Mouse (Mus musculus) heart, adult 2 months (tissue): Measurements from ENCODE around the gene Pnpla6. TPM values are rescaled to one million over a fixed set of nuclear protein-coding genes. Genes with fewer than 3 reads are reported as not detected.
"Not testable (repeated sequence)": the region's sequence is repeated elsewhere in the genome, so short reads cannot be mapped to it uniquely, and the experiment has no call there.

Experiments
- DNase-seq, 2 experiments: peaks; one replicate each; pipeline ENCODE4 v3.0.0; 2021
- H3K27ac ChIP-seq: fragments of 200-600 bp; 2 replicates; pipeline ENCODE4 v1.8.1; 2022
- H3K27me3 ChIP-seq: fragments of 200-500 bp; 2 replicates; pipeline ENCODE4 v1.6.1; 2012; ENCODE audit warnings: mild to moderate bottlenecking, low read length, inconsistent platforms, mixed read lengths; ENCODE audit not compliant: control insufficient read depth, insufficient read depth
- H3K36me3 ChIP-seq: fragments of 200-500 bp; 2 replicates; pipeline ENCODE4 v1.6.1; 2012; ENCODE audit warnings: low read length, inconsistent platforms; ENCODE audit not compliant: control insufficient read depth, insufficient read depth
- H3K4me1 ChIP-seq: fragments of 200-500 bp; 2 replicates; pipeline ENCODE4 v1.6.1; 2011; ENCODE audit warnings: low read length; ENCODE audit not compliant: control insufficient read depth, insufficient read depth
- H3K4me3 ChIP-seq: fragments of 200-600 bp; 2 replicates; pipeline ENCODE4 v1.8.1; 2022
- H3K79me2 ChIP-seq: fragments of 200-500 bp; replicated peaks from 2 replicates; pipeline ENCODE4 v1.6.1; 2012; ENCODE audit warnings: mild to moderate bottlenecking, inconsistent platforms, low read length, moderate library complexity, mixed read lengths; ENCODE audit not compliant: control insufficient read depth, insufficient read depth
- H3K9ac ChIP-seq: fragments of 200-500 bp; 2 replicates; pipeline ENCODE4 v1.6.1; 2012; ENCODE audit warnings: low read depth, mild to moderate bottlenecking, control low read depth, inconsistent platforms, low read length, mixed read lengths
- CTCF ChIP-seq: fragments of 200-600 bp; IDR thresholded peaks from 2 replicates; pipeline ENCODE4 v1.8.1; 2022; ENCODE audit warnings: antibody characterized with exemption, mild to moderate bottlenecking, moderate library complexity
- EP300 ChIP-seq: fragments of 200-500 bp; IDR thresholded peaks from 2 replicates; pipeline ENCODE4 v1.6.1; 2011; ENCODE audit warnings: low read depth, low read length, control low read depth; ENCODE audit not compliant: insufficient read depth
- POLR2A ChIP-seq: fragments of 200-500 bp; IDR thresholded peaks from 2 replicates; pipeline ENCODE4 v1.6.1; 2011; ENCODE audit warnings: mild to moderate bottlenecking, low read depth, low read length, control low read depth; ENCODE audit not compliant: insufficient read depth
- WGBS: fragments of 180-500 bp; shearing (Covaris S2); methylation state at CpG from one replicate; pipeline ENCODE4 v1.1.7; 2018; 5-methylcytosine and 5-hydroxymethylcytosine counted together
- intact Hi-C: fragments of 180-260 bp; cut with DNase I; formaldehyde crosslinking; loops from one replicate; pipeline ENCODE4 v1.15.1; 2025
- polyA plus RNA-seq: library from polyadenylated mRNA; depleted of rRNA; stranded (reverse); fragments of >200 nt; gene quantifications from 2 replicates; pipeline ENCODE4 v1.2.3, GENCODE M21; 2012
- total RNA-seq, 2 experiments: library from RNA; stranded (reverse); gene quantifications; 2 replicates each; pipeline ENCODE4 v1.2.3; 2021

Pnpla6 gene
- total and polyA plus RNA-seq, 3 experiments = 8.5 to 25.1 (median 11.1) TPM

DNA sequence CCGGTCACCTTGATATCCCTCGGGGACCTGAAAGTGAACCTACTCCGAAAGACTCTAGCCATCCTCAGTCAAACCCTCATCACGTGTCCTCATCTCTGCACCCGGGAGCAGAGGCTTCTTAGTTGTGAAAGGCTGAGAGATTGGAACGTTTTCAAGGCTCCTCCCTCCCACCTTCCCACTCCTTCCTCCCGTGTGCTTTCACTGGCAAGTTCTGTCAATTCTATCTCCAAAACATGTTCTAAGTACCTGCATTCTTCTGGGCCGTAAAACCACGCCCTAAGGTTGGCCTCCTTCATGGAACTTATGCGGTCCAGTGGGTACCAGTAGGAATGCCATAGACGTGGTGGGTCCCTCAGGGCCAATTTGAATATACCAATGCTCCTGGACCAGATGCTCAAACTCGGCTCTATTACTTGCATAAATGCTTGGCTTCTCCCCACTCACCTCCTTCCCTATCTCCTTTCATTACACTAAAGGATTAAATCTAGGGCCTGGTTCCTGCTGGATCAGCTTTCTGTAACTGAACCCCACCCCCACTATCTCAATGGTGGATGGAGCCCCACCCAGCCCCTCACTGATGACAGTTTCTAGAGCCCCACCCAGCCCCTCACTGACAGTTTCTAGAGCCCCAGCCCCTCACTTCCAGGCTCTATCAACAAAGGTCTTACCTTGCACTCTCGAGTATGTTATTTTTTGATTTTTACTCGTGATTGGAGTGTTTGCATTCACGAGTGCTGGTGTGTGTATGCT is 61.2 kb downstream of the Pnpla6 start:
- Histone ChIP-seq H3K27me3 (no peaks in the 10 kb centered on the region), H3K79me2 (no peaks in the 10 kb centered on the region), H3K36me3 (no peaks in the 10 kb centered on the region), H3K4me1 (no peaks in the 10 kb centered on the region), H3K4me3 (no peak overlapping the region), H3K9ac (no peak overlapping the region), H3K27ac (no peak overlapping the region)
- intact Hi-C loops = no loop called here
- TF ChIP-seq EP300 = no peak
- no peak for TF ChIP-seq POLR2A
- no peak for TF ChIP-seq CTCF
- DNase-seq = no peak
- WGBS = 63% methylated on average over 15 of the region's 15 CpGs

DNA sequence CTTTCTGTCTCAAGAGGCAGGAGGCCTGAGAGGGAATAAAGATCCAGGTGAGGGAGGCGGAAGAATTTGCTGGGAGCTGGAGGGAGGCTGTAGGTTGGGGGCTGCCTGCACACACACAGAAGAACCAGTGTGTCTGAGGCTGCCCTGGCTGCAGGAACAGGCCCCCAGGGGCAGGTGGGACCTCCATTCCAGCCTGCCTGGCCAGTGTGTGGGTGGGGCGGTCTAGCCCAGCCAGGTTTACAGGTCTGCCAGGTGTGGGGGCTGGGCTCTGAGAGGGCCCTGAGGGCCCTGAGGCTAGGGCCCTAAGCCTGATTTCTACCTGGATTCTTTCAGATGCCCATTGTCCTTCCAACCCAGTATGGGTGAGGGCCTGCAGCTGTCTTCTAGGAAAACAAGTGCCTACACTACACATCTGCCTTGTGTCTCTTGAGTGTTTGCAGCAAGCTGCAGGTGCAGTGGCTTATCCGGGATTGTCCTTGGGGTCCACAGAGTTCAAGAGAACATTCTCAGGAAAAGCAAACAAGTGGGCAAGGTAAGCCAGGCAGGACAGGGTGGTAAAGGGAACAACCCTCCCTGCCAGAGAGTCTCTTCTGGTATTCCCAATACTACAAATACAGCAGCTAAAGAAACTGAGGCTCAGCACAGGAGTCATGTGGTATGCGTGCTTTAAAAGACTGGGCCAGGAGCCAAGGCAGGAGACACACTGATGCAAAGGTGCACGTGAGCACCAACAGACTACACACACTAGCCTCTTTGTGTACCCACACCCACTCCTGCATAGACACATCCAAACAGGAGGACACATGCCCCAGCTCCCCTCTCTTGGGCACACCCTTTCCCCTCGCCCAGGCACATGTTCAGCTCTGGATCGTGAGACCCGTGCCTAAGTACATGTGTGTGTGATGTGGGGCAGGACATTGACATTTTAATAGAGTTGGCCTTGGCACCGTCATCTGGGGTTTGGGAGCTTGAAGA is 64.5 kb downstream of the Pnpla6 start:
- WGBS = 78% methylated on average over 9 of the region's 9 CpGs
- Histone ChIP-seq H3K27me3 (no peaks in the 10 kb centered on the region), H3K79me2 (no peaks in the 10 kb centered on the region), H3K9ac (no peak overlapping the region), H3K36me3 (no peaks in the 10 kb centered on the region), H3K4me3 (no peak overlapping the region), H3K4me1 (no peaks in the 10 kb centered on the region), H3K27ac (no peak overlapping the region)
- intact Hi-C loops = no loop called here
- no peak for DNase-seq
- TF ChIP-seq EP300 (no peak), POLR2A (no peak), CTCF (no peak)

DNA sequence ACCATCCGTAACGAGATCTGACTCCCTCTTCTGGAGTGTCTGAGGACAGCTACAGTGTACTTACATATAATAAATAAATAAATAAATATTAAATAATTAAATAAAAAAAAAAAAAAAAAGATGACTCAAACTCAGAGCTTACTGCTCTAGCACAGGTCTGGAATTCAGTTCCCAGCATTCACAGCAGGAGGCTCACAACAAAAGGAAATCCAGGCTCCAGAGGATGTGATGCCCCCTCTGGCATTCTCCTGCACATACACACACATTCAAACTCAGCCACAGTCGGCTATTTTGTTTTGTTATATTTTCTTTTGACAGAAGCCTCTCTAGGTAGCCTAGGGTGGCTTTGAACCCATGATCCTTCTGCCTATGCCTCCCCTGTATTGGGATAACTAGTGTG is 66.8 kb downstream of the Pnpla6 start:
- H3K4me3 ChIP-seq, intact Hi-C loops, H3K27me3 ChIP-seq, H3K9ac ChIP-seq, H3K27ac ChIP-seq, H3K79me2 ChIP-seq, DNase-seq, H3K4me1 ChIP-seq, H3K36me3 ChIP-seq: not testable (repeated sequence)
- 88% methylated on average over 3 of the region's 3 CpGs for WGBS

DNA sequence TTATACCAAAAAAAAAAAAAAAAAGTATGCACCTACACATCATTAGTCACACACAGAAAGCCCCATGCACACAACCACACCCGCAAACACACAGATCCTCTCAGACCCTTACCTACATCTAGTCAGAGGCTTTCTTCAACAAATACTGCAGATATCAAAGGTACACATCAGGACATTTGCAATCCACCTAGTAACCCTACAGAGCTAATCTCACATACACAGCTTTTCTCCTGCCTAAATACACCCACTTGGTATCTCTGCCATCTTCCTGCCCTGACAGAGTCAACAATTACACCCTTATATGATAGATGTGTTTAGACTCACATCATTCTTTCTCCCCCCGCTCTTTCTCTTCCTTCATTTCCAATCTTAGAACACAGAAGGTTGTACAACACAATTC is 71.3 kb downstream of the Pnpla6 start:
- H3K36me3 ChIP-seq = no peaks in the 10 kb centered on the region
- no peak overlapping the region for H3K9ac ChIP-seq
- H3K27me3 ChIP-seq = peaks cover 3% of the 10 kb centered on the region; the same call in 1 of the 2 replicates
- no peak overlapping the region for H3K4me3 ChIP-seq
- intact Hi-C loops = no loop called here
- no peak overlapping the region for H3K27ac ChIP-seq
- DNase-seq = no peak
- no peaks in the 10 kb centered on the region for H3K4me1 ChIP-seq
- 81% methylated on average over 2 of the region's 2 CpGs for WGBS
- H3K79me2 ChIP-seq = no peaks in the 10 kb centered on the region
- no peak for TF ChIP-seq POLR2A
- no peak for TF ChIP-seq CTCF
- no peak for TF ChIP-seq EP300

DNA sequence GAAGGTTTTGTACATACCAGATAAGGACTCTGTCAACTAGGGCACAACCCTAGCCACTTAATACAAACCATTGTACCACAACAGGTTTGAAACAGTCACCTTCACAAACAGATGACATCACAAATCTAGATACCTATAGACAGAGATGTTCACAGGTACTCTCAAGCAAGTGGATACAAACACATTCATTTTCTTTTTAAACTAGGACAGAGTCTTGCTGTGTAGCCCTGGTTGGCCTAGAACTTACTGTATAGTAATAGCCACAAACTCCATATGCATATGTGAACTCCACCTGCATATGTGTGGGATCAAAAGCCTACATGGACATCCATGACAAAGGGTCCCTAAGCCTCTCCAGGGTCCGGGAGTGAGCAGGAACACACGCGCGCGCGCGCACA is 71.8 kb downstream of the Pnpla6 start, which contains the start of gene Camsap3:
Gene Camsap3 (plus strand): TSS at position 301 of the 398 bp plus-strand sequence.
- DNase-seq = no peak
- Histone ChIP-seq H3K27me3 (peaks cover 3% of the 10 kb centered on the region; the same call in 1 of the 2 replicates), H3K36me3 (no peaks in the 10 kb centered on the region), H3K9ac (peak within 1 kb of the TSS; percentile 35; the same call in 1 of the 2 replicates), H3K79me2 (no peaks in the 10 kb centered on the region), H3K4me3 (peak within 1 kb of the TSS; percentile 52), H3K27ac (no peak within 1 kb of the TSS), H3K4me1 (no peaks in the 10 kb centered on the region)
- TF ChIP-seq CTCF (no peak), POLR2A (no peak), EP300 (no peak)
- intact Hi-C loops = no loop called here
- WGBS = 4% methylated on average over 7 of the region's 7 CpGs
